Mouse (Mus musculus) myocyte (in vitro differentiated cells): ENCODE measurements around the gene Grk1.

ENCODE experiments used
- MAX ChIP-seq: IDR thresholded peaks from one replicate; pipeline ENCODE4 v1.6.1; 2011; ENCODE audit warnings: low read depth, mild to moderate bottlenecking, control low read depth
- POLR2A ChIP-seq: IDR thresholded peaks from one replicate; pipeline ENCODE4 v1.6.1; 2011; ENCODE audit warnings: low read depth, mild to moderate bottlenecking, control low read depth, moderate library complexity; ENCODE audit not compliant: insufficient read length

- TF ChIP-seq MAX: no peak
- no peak for TF ChIP-seq POLR2A
Measured at GRCm38 (mm10) chr8:13430866-13431265, 26.0 kb downstream of the Grk1 start.
